Mouse (Mus musculus) heart, embryonic 16.5 days (tissue): ENCODE results near the gene Gpha2. TPM values are rescaled to one million over a fixed set of nuclear protein-coding genes. Genes with fewer than 3 reads are reported as not detected.

Experiments used
- ATAC-seq: fragments of 200-750 bp; cut with Nextera tagmentation; replicated peaks from 2 replicates; pipeline ENCODE4 v1.8.0; 2017; ENCODE audit warnings: moderate number of reproducible peaks; ENCODE audit not compliant: insufficient read depth, low FRiP score; ENCODE audit errors: extremely low read depth
- H3K27ac ChIP-seq: fragments of 300-500 bp; sonication (generic); 2 replicates; pipeline ENCODE4 v1.5.1; 2014; ENCODE audit warnings: mild to moderate bottlenecking, low read length, control low read depth, moderate library complexity
- H3K27me3 ChIP-seq: fragments of 300-500 bp; sonication (generic); 2 replicates; pipeline ENCODE4 v1.6.1; 2014; ENCODE audit warnings: low read length, mixed read lengths; ENCODE audit not compliant: control insufficient read depth, insufficient read depth
- H3K36me3 ChIP-seq: fragments of 300-500 bp; sonication (generic); 2 replicates; pipeline ENCODE4 v1.6.1; 2014; ENCODE audit not compliant: control insufficient read depth, insufficient read depth
- H3K4me1 ChIP-seq: fragments of 300-500 bp; sonication (generic); 2 replicates; pipeline ENCODE4 v1.6.1; 2014; ENCODE audit warnings: low read length, mixed read lengths; ENCODE audit not compliant: control insufficient read depth, insufficient read depth
- H3K4me2 ChIP-seq: fragments of 300-500 bp; sonication (generic); 2 replicates; pipeline ENCODE4 v1.6.1; 2014; ENCODE audit warnings: low read depth, mild to moderate bottlenecking, control low read depth, low read length
- H3K4me3 ChIP-seq: fragments of 300-500 bp; sonication (generic); 2 replicates; pipeline ENCODE4 v1.5.1; 2014; ENCODE audit warnings: mild to moderate bottlenecking, control low read depth, low read length
- H3K9ac ChIP-seq: fragments of 300-500 bp; sonication (generic); 2 replicates; pipeline ENCODE4 v1.6.1; 2014; ENCODE audit warnings: low read length, control low read depth
- H3K9me3 ChIP-seq: fragments of 300-500 bp; sonication (generic); replicated peaks from 2 replicates; pipeline ENCODE4 v1.6.1; 2016; ENCODE audit warnings: low read length; ENCODE audit not compliant: control insufficient read depth
- WGBS: fragments of 180-500 bp; shearing (Covaris S2); extraction: QIAGEN DNeasy Blood & Tissue Kit; methylation state at CpG from one replicate; pipeline ENCODE4 v1.1.7; 2014; 5-methylcytosine and 5-hydroxymethylcytosine counted together
- polyA plus RNA-seq: library from polyadenylated mRNA; unstranded; fragments of >200 nt; fragmentation: Nextera tagmentation; extraction: Ambion mirVana; gene quantifications from 2 replicates; pipeline ENCODE4 v1.2.1, GENCODE M21; 2015

The Gpha2 gene
- polyA plus RNA-seq, 1 experiment from 2014 or later, result 0.25 TPM

- 73% methylated on average over 7 of the region's 7 CpGs for WGBS
- no peaks in the 10 kb centered on the region for H3K9me3 ChIP-seq
- H3K4me1 ChIP-seq, result peaks cover 15% of the 10 kb centered on the region
- no peak overlapping the region for H3K4me2 ChIP-seq
- H3K27me3 ChIP-seq, result no peaks in the 10 kb centered on the region
- H3K27ac ChIP-seq, result no peak overlapping the region; the same call in 1 of the 2 replicates
- peaks cover 4% of the 10 kb centered on the region; the same call in 1 of the 2 replicates for H3K36me3 ChIP-seq
- no peak overlapping the region for H3K4me3 ChIP-seq
- H3K9ac ChIP-seq, result no peak overlapping the region
- no peak for ATAC-seq
Observed at GRCm38 (mm10) chr19:6236842-6237241, 10.7 kb downstream of the Gpha2 start.

- Histone ChIP-seq H3K4me1 (peaks cover 24% of the 10 kb centered on the region), H3K4me3 (no peak overlapping the region), H3K9me3 (no peaks in the 10 kb centered on the region), H3K4me2 (no peak overlapping the region), H3K27me3 (no peaks in the 10 kb centered on the region), H3K9ac (no peak overlapping the region), H3K36me3 (0 out of 2 replicates have a peak, but pooled peaks cover 2% of the 10 kb centered on the region), H3K27ac (no peak overlapping the region)
- no peak for ATAC-seq
Observed at GRCm38 (mm10) chr19:6238740-6239139, 12.6 kb downstream of the Gpha2 start.

GRCm38 (mm10) chr19:6240136-6240535, 14.0 kb downstream of the Gpha2 start:
- H3K36me3 ChIP-seq, result peaks cover 6% of the 10 kb centered on the region; the same call in 1 of the 2 replicates
- peaks cover 12% of the 10 kb centered on the region for H3K4me1 ChIP-seq
- H3K27ac ChIP-seq, result no peak overlapping the region
- WGBS, result 21% methylated on average over 1 of the region's 1 CpGs
- no peaks in the 10 kb centered on the region for H3K27me3 ChIP-seq
- H3K9ac ChIP-seq, result no peak overlapping the region
- H3K4me3 ChIP-seq, result no peak overlapping the region
- no peak overlapping the region for H3K4me2 ChIP-seq
- ATAC-seq, result no peak
- no peaks in the 10 kb centered on the region for H3K9me3 ChIP-seq

DNA sequence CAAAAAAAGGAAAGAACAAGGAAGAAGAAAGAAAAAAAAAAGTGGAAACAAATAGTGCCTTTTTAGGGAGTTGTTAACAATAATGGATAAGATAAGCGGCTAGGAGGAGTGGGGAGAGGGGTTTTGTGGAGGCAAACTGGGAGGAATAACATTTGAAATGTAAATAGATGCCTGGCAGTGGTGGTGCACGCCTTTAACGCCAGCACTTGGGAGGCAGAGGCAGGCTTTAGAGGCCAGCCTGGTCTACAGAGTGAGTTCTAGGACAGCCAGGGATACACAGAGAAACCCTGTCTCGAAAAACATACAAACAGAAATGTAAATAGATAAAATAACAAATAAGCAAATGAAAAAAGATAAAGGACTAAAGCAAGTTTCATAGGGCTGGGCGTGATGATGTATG, 14.5 kb downstream of the Gpha2 start:
- H3K9ac ChIP-seq, result no peak overlapping the region; the same call in 1 of the 2 replicates
- H3K36me3 ChIP-seq, result peaks cover 10% of the 10 kb centered on the region
- no peaks in the 10 kb centered on the region for H3K27me3 ChIP-seq
- 34% methylated on average over 5 of the region's 5 CpGs for WGBS
- peak overlapping the region; percentile 53 for H3K4me2 ChIP-seq
- ATAC-seq, result no peak
- H3K4me3 ChIP-seq, result peak overlapping the region; percentile 20
- peak overlapping the region; percentile 52; the same call in 1 of the 2 replicates for H3K27ac ChIP-seq
- peaks cover 12% of the 10 kb centered on the region for H3K4me1 ChIP-seq
- no peaks in the 10 kb centered on the region for H3K9me3 ChIP-seq

- under 1% methylated on average over 55 of the region's 55 CpGs for WGBS
- no peaks in the 10 kb centered on the region for H3K27me3 ChIP-seq
- peak; percentile 94 for ATAC-seq
- peaks cover 9% of the 10 kb centered on the region for H3K4me1 ChIP-seq
- H3K9me3 ChIP-seq, result no peaks in the 10 kb centered on the region
- peaks cover 16% of the 10 kb centered on the region for H3K36me3 ChIP-seq
- peak within 1 kb of the TSS; percentile 80 for H3K27ac ChIP-seq
- peak within 1 kb of the TSS; percentile 90 for H3K4me3 ChIP-seq
- H3K4me2 ChIP-seq, result peak within 1 kb of the TSS; percentile 84
- H3K9ac ChIP-seq, result peak within 1 kb of the TSS; percentile 96
Observed at GRCm38 (mm10) chr19:6241274-6242107, 15.3 kb downstream of the Gpha2 start, which contains the start of gene Atg2a. Atg2a (plus strand) TSS chr19:6241668.

GRCm38 (mm10) chr19:6242281-6242680, 16.1 kb downstream of the Gpha2 start:
- 1% methylated on average over 4 of the region's 4 CpGs for WGBS
- H3K27me3 ChIP-seq, result no peaks in the 10 kb centered on the region
- H3K36me3 ChIP-seq, result peaks cover 24% of the 10 kb centered on the region
- peak overlapping the region; percentile 80 for H3K27ac ChIP-seq
- H3K9me3 ChIP-seq, result no peaks in the 10 kb centered on the region
- H3K4me3 ChIP-seq, result peak overlapping the region; percentile 90
- peak overlapping the region; percentile 96 for H3K9ac ChIP-seq
- H3K4me2 ChIP-seq, result peak overlapping the region; percentile 84
- peaks cover 9% of the 10 kb centered on the region for H3K4me1 ChIP-seq
- no peak for ATAC-seq

DNA sequence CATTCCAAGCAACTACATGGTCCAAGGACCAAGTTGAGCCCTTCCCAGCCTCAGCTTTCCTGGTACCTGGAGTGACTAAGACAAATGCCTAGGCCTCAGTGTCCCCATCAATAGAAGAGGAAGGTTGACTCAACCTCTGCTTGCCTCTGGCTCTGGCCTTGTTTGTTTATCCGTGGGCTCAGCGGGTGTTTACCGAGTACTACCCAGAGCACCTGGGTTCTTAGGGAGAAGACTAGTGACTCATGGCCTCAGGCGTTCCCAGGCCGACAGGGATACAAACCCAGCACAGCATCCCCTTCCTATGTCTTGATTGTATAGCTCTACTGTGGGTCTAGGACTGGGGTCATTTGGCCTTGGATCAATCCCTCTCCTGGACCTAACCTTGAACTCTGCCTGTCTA, 17.0 kb downstream of the Gpha2 start:
- Histone ChIP-seq H3K4me1 (peaks cover 9% of the 10 kb centered on the region), H3K4me2 (no peak overlapping the region), H3K27me3 (no peaks in the 10 kb centered on the region), H3K9ac (no peak overlapping the region), H3K9me3 (no peaks in the 10 kb centered on the region), H3K27ac (no peak overlapping the region), H3K4me3 (no peak overlapping the region), H3K36me3 (peaks cover 33% of the 10 kb centered on the region)
- 78% methylated on average over 5 of the region's 5 CpGs for WGBS
- ATAC-seq, result no peak

GRCm38 (mm10) chr19:6245806-6246205, 19.6 kb downstream of the Gpha2 start:
- Histone ChIP-seq H3K4me3 (no peak overlapping the region), H3K36me3 (peaks cover 37% of the 10 kb centered on the region), H3K27ac (no peak overlapping the region), H3K9ac (no peak overlapping the region), H3K9me3 (no peaks in the 10 kb centered on the region), H3K4me2 (no peak overlapping the region), H3K27me3 (no peaks in the 10 kb centered on the region), H3K4me1 (peaks cover 9% of the 10 kb centered on the region)
- ATAC-seq, result no peak
- WGBS, result 29% methylated on average over 1 of the region's 1 CpGs

GRCm38 (mm10) chr19:6247526-6248300, 21.5 kb downstream of the Gpha2 start:
- peaks cover 44% of the 10 kb centered on the region for H3K36me3 ChIP-seq
- no peak overlapping the region for H3K9ac ChIP-seq
- H3K9me3 ChIP-seq, result no peaks in the 10 kb centered on the region
- no peak overlapping the region for H3K27ac ChIP-seq
- ATAC-seq, result no peak
- H3K4me3 ChIP-seq, result no peak overlapping the region
- H3K4me1 ChIP-seq, result peaks cover 4% of the 10 kb centered on the region
- H3K27me3 ChIP-seq, result no peaks in the 10 kb centered on the region
- no peak overlapping the region for H3K4me2 ChIP-seq
- 88% methylated on average over 29 of the region's 29 CpGs for WGBS
